Mouse (Mus musculus) macrophage (primary cell): Measurements from ENCODE around the gene Slc7a11. TPM values are rescaled to one million over a fixed set of nuclear protein-coding genes. Genes with fewer than 3 reads are reported as not detected.
"Not testable (repeated sequence)": the region's sequence is repeated elsewhere in the genome, so short reads cannot be mapped to it uniquely, and the experiment has no call there.

Source experiments
- H3K27ac ChIP-seq: fragments of 350-480 bp; formaldehyde crosslinking; 2 replicates; pipeline ENCODE4 v1.9.0; 2021
- H3K36me3 ChIP-seq: fragments of 350-480 bp; formaldehyde crosslinking; 2 replicates; pipeline ENCODE4 v1.9.0; 2021; ENCODE audit errors: inconsistent target
- H3K4me3 ChIP-seq: fragments of 350-480 bp; formaldehyde crosslinking; 2 replicates; pipeline ENCODE4 v1.9.0; 2021; ENCODE audit errors: inconsistent target
- H3K79me2 ChIP-seq: fragments of 350-480 bp; formaldehyde crosslinking; 2 replicates; pipeline ENCODE4 v1.9.0; 2021; ENCODE audit errors: inconsistent target
- WGBS: methylation state at CpG from one replicate; pipeline ENCODE4 v1.1.7; 2026; ENCODE audit warnings: inconsistent platforms; ENCODE audit not compliant: missing documents; 5-methylcytosine and 5-hydroxymethylcytosine counted together
- polyA plus RNA-seq: library from polyadenylated mRNA; stranded (reverse); fragments of 250-400 nt; gene quantifications from 3 replicates; pipeline ENCODE4 v1.2.4, GENCODE M21; 2018; ENCODE audit warnings: inconsistent platforms

The Slc7a11 gene
- polyA plus RNA-seq, 1 experiment from 2014 or later = 1.1 TPM

GRCm38 (mm10) chr3:50438081-50438480 is 5.3 kb downstream of the Slc7a11 start:
- peak overlapping the region; percentile 33; the same call in 1 of the 2 replicates for H3K27ac ChIP-seq
- 6% methylated on average over 2 of the region's 2 CpGs for WGBS
- not testable (repeated sequence) for H3K79me2 ChIP-seq, H3K36me3 ChIP-seq, H3K4me3 ChIP-seq

DNA sequence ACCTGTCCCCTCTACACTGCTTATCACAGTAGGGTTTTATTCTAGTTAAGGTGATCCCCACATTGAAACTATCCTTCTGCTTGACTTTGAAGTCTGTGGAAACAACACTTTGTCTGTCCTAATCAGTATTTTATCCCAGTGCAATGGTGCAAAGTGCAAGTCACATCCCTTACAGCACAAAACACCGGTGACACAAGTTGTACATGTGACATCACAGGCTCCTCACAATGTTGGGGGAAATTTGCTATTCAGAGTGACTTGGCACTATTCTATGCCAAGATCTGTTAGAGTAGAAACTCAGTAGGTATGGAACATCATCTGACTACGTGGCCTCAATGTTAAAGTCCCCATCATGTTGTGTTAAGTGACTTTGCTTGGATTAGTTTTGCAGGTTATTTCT is 7.0 kb downstream of the Slc7a11 start:
- H3K27ac ChIP-seq, H3K36me3 ChIP-seq, H3K4me3 ChIP-seq, H3K79me2 ChIP-seq: not testable (repeated sequence)
- WGBS = 55% methylated on average over 2 of the region's 2 CpGs

DNA sequence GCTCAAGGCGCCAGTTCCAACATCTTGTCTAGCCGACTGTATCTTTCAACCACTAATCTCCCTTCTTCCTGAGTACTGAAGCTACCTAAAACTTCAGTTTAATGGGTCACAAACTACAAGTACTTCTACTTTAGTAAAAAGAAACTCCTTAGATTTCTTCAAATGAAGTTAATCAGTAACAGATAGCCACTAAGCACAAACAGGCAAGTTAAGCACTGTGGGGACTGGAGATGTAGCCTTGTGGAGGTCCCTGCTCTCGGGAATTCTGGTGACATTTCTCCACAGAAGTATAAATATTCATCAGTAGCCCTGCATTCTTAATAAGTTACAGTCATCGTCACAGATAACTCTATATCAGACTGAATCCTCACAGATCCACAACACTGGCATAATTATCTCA is 9.6 kb downstream of the Slc7a11 start:
- WGBS = 87% methylated on average over 4 of the region's 4 CpGs
- Histone ChIP-seq H3K4me3 (no peak overlapping the region), H3K27ac (no peak overlapping the region), H3K36me3 (no peaks in the 10 kb centered on the region), H3K79me2 (no peaks in the 10 kb centered on the region)

DNA sequence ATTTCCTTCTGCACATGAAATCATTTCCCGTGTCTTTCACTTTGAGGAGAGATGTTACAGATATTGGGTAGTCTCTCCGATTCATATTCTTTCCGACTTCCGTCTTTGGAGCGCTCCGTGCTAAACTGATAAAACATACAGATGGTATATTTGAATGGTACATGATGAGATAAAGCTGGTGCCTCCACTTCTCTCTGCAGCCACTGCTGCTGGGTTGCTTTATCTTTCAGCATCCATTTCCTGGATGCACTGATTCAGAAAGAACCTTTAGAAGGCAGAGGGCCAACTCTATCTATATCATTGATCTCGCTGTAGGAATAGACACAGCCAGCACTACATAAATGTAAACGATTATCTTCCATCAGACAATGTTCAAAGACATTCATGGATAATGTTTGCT is 12.6 kb downstream of the Slc7a11 start:
- Histone ChIP-seq H3K36me3 (no peaks in the 10 kb centered on the region), H3K4me3 (no peak overlapping the region), H3K27ac (no peak overlapping the region), H3K79me2 (no peaks in the 10 kb centered on the region)
- WGBS = 96% methylated on average over 7 of the region's 8 CpGs

DNA sequence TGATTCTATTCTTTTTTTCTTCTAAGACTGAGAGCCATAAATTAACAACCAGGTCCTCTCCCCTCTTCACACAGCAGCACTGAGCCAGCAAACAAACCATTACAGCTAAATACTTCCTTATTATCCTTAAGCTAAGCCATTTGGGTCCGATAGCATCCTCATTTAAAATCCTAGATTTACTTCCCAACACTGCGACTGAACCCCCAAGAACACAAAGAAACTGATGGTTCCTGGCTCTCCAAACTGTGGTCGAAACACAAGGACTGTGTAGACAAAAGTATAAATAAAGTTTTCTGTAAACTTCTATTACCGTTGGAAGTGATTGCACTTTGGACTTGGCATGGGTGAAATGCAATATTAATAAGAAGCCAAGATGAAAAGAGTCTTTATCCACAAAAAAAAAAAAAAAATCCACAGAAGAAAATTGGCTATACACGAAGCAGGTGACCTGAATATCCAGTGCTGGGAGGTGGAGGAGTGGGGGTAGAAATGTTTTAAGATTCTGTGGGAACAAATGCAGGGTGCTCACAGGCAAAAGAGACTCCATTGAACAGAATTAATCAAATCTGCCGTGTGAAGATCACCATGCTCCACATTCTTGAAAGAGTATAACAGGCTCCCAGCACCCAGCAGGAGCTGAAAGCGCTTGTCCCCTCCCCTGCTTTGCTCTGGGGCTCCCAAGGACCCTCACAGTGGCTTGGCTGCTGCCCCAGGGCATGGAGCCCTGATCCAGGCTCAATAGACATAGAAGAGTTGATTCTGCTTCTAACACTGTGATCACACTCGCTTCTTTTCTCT is 21.7 kb downstream of the Slc7a11 start:
- 91% methylated on average over 8 of the region's 8 CpGs for WGBS
- Histone ChIP-seq H3K79me2 (no peaks in the 10 kb centered on the region), H3K27ac (no peak overlapping the region), H3K4me3 (no peak overlapping the region), H3K36me3 (no peaks in the 10 kb centered on the region)

GRCm38 (mm10) chr3:50419161-50419560 is 24.3 kb downstream of the Slc7a11 start:
- no peak overlapping the region for H3K4me3 ChIP-seq

DNA sequence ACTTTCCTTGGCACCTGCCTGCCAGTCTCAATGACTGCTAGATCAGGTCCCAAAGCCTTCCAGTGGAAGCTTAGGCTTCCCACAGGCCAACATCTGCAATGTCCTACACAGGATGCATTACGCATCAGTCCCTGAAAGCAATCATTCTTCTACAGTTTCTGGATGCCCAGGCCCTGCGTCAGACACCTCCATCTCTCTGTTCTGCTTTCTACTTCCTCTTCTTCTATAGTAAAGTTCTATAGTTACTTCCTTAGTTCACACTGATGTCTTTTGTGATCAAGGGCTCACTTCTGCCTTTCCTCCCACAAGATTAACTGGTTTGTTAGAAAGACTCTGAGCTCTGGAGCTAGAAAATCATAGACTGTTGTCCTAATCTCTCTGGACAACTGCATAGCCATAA is 36.6 kb downstream of the Slc7a11 start:
- Histone ChIP-seq H3K79me2 (no peaks in the 10 kb centered on the region), H3K27ac (peak overlapping the region; percentile 57), H3K4me3 (no peak overlapping the region), H3K36me3 (no peaks in the 10 kb centered on the region)
- 0% methylated on average over 2 of the region's 2 CpGs for WGBS

More at GRCm38 (mm10) chr3:50419161-50419560, 24.3 kb downstream of the Slc7a11 start:
- H3K36me3 ChIP-seq = no peaks in the 10 kb centered on the region
- 97% methylated on average over 3 of the region's 3 CpGs for WGBS
- no peak overlapping the region for H3K27ac ChIP-seq
- no peaks in the 10 kb centered on the region for H3K79me2 ChIP-seq

GRCm38 (mm10) chr3:50405915-50406314 is 37.5 kb downstream of the Slc7a11 start:
- H3K4me3 ChIP-seq = no peak overlapping the region
- 22% methylated on average over 3 of the region's 3 CpGs for WGBS
- H3K36me3 ChIP-seq = no peaks in the 10 kb centered on the region
- peak overlapping the region; percentile 57 for H3K27ac ChIP-seq
- H3K79me2 ChIP-seq = no peaks in the 10 kb centered on the region

DNA sequence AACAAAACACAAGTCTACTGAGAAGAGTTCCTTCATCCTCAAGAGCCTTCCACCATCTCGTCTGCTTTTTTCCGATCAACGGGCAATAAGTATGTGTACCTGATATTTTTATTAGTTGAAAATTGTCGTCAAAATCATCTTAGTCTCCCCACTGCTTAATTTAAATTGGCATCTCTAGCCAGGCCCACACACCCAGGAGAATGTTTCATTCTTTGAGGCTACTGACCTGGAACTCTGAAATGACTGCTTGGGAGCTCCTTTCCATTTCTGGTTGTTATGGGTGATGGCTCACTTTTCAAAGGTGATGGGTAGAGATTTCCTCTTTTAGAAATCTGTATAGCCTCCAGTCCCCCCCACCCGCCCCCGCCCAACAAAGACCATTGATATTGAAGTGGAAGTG is 54.6 kb downstream of the Slc7a11 start:
- H3K4me3 ChIP-seq = no peak overlapping the region
- H3K27ac ChIP-seq = no peak overlapping the region
- 90% methylated on average over 3 of the region's 6 CpGs for WGBS
- no peaks in the 10 kb centered on the region for H3K36me3 ChIP-seq
- no peaks in the 10 kb centered on the region for H3K79me2 ChIP-seq

GRCm38 (mm10) chr3:50388288-50388687 is 55.1 kb downstream of the Slc7a11 start:
- Histone ChIP-seq H3K27ac (no peak overlapping the region), H3K4me3 (no peak overlapping the region), H3K79me2 (no peaks in the 10 kb centered on the region), H3K36me3 (no peaks in the 10 kb centered on the region)
- WGBS = 14% methylated on average over 9 of the region's 9 CpGs

DNA sequence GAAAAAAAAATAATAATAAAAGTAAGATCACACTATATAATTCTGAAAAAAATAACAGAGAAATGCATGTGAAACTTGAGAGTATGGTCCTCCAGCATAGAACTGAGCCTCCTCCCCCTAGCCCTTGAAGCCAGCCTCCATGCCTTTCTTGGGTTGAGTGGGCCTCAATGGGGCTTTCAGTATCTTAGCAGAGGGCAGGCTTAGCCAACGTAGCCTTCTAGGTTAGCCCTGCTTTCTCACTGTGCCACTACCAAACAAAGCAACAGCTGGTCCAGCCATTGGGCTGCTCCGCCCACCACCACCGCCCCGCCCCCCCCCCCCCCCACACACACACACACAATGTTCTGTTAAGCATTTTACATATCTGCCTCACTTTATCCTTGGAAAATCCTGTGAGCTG is 56.1 kb downstream of the Slc7a11 start:
- Histone ChIP-seq H3K36me3 (no peaks in the 10 kb centered on the region), H3K4me3 (no peak overlapping the region), H3K27ac (no peak overlapping the region), H3K79me2 (no peaks in the 10 kb centered on the region)
- WGBS = 83% methylated on average over 2 of the region's 4 CpGs

- no peaks in the 10 kb centered on the region for H3K36me3 ChIP-seq
- H3K4me3 ChIP-seq = no peak overlapping the region
- H3K27ac ChIP-seq = no peak overlapping the region
- WGBS = 98% methylated on average over 5 of the region's 5 CpGs
- H3K79me2 ChIP-seq = no peaks in the 10 kb centered on the region
These were observed 56.7 kb downstream of the Slc7a11 start for GRCm38 (mm10) chr3:50386561-50387221.

- H3K27ac ChIP-seq = no peak overlapping the region
- H3K79me2 ChIP-seq = no peaks in the 10 kb centered on the region
- H3K36me3 ChIP-seq = no peaks in the 10 kb centered on the region
- H3K4me3 ChIP-seq = no peak overlapping the region
- WGBS = 92% methylated on average over 6 of the region's 6 CpGs
These were observed 57.3 kb downstream of the Slc7a11 start for GRCm38 (mm10) chr3:50386066-50386465.

DNA sequence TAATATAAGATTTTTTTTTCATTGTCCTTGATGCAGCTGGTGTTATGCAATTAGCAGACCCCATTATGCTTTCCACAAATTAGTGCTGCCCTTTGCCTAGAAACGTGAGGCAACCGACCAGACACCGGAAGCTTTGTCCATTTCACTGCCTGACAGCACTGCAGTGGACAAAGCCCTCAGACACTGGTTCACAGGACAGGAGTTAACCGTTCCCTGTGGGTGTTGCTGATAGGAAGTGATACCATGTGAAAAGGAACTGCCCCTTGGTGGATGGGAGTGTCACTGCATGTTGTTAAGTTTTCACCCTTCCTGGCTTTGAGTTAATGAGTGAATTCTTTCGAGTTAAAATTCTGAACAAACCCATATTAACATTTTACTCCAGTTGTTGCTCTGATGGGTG is 60.7 kb downstream of the Slc7a11 start:
- Histone ChIP-seq H3K79me2 (no peaks in the 10 kb centered on the region), H3K36me3 (no peaks in the 10 kb centered on the region), H3K4me3 (no peak overlapping the region), H3K27ac (no peak overlapping the region)
- 14% methylated on average over 5 of the region's 5 CpGs for WGBS

GRCm38 (mm10) chr3:50381861-50382693 is 61.3 kb downstream of the Slc7a11 start:
- Histone ChIP-seq H3K27ac (no peak overlapping the region), H3K36me3 (no peaks in the 10 kb centered on the region), H3K4me3 (peak overlapping the region; percentile 26), H3K79me2 (no peaks in the 10 kb centered on the region)
- WGBS = 15% methylated on average over 22 of the region's 22 CpGs
